Mouse (Mus musculus) forebrain, postnatal 0 days (tissue): ENCODE measurements around the gene Cdhr5. TPM values are rescaled to one million over a fixed set of nuclear protein-coding genes. Genes with fewer than 3 reads are reported as not detected.

Experiments used
- ATAC-seq: fragments of 200-750 bp; cut with Nextera tagmentation; 2 replicates; pipeline ENCODE4 v1.8.0; 2017; ENCODE audit warnings: mild to moderate bottlenecking, moderate library complexity
- DNase-seq: peaks from one replicate; pipeline ENCODE4 v3.0.0-alpha.2; 2015
- H3K27ac ChIP-seq: fragments of 300-500 bp; sonication (generic); 2 replicates; pipeline ENCODE4 v1.5.1; 2014; ENCODE audit warnings: low read depth, mild to moderate bottlenecking, antibody characterized with exemption, low read length, moderate library complexity, mixed read lengths
- H3K27me3 ChIP-seq: fragments of 300-500 bp; sonication (generic); 2 replicates; pipeline ENCODE4 v1.6.1; 2014; ENCODE audit warnings: mild to moderate bottlenecking, low read length, mixed read lengths; ENCODE audit not compliant: insufficient read depth
- H3K36me3 ChIP-seq: fragments of 300-500 bp; sonication (generic); 2 replicates; pipeline ENCODE4 v1.6.1; 2014; ENCODE audit warnings: mild to moderate bottlenecking, moderate library complexity; ENCODE audit not compliant: insufficient read depth
- H3K4me1 ChIP-seq: fragments of 300-500 bp; sonication (generic); 2 replicates; pipeline ENCODE4 v1.6.1; 2014; ENCODE audit warnings: antibody characterized with exemption; ENCODE audit not compliant: insufficient read depth
- H3K4me2 ChIP-seq: fragments of 300-500 bp; sonication (generic); 2 replicates; pipeline ENCODE4 v1.6.1; 2014; ENCODE audit warnings: low read depth, mild to moderate bottlenecking, moderate library complexity
- H3K4me3 ChIP-seq: fragments of 300-500 bp; sonication (generic); 2 replicates; pipeline ENCODE4 v1.5.1; 2014; ENCODE audit warnings: low read depth, low read length, mixed read lengths
- H3K9ac ChIP-seq: fragments of 300-500 bp; sonication (generic); 2 replicates; pipeline ENCODE4 v1.6.1; 2014; ENCODE audit warnings: mild to moderate bottlenecking
- H3K9me3 ChIP-seq: fragments of 300-500 bp; sonication (generic); 2 replicates; pipeline ENCODE4 v1.6.1; 2016; ENCODE audit warnings: low read length
- CTCF ChIP-seq: sonication (generic); IDR thresholded peaks from 2 replicates; pipeline ENCODE4 v1.5.1; 2016; ENCODE audit warnings: antibody characterized with exemption, control low read depth, low read depth
- WGBS: fragments of 180-500 bp; shearing (Covaris S2); extraction: QIAGEN DNeasy Blood & Tissue Kit; methylation state at CpG from one replicate; pipeline ENCODE4 v1.1.7; 2014; 5-methylcytosine and 5-hydroxymethylcytosine counted together
- polyA plus RNA-seq: library from polyadenylated mRNA; unstranded; fragments of >200 nt; fragmentation: Nextera tagmentation; extraction: Ambion mirVana; gene quantifications from 2 replicates; pipeline ENCODE4 v1.2.1, GENCODE M21; 2015
- total RNA-seq: library from RNA; depleted of rRNA; stranded (reverse); fragments of >200 nt; gene quantifications from 2 replicates; pipeline ENCODE4 v1.2.3, GENCODE M21; 2014

Gene Cdhr5
- total and polyA plus RNA-seq, 2 experiments from 2014 or later = not detected

GRCm38 (mm10) chr7:141292583-141293388 lies 16.2 kb upstream of the Cdhr5 start:
- peaks cover 9% of the 10 kb centered on the region for H3K36me3 ChIP-seq
- H3K9ac ChIP-seq = peak overlapping the region; percentile 64; the same call in 1 of the 2 replicates
- peak; percentile 26; the same call in 1 of the 2 replicates for ATAC-seq
- H3K4me2 ChIP-seq = peak overlapping the region; percentile 96
- no peaks in the 10 kb centered on the region for H3K9me3 ChIP-seq
- H3K27me3 ChIP-seq = peaks cover 32% of the 10 kb centered on the region
- peak overlapping the region; percentile 50 for H3K4me3 ChIP-seq
- WGBS = 41% methylated on average over 15 of the region's 15 CpGs
- no peak for DNase-seq
- no peak overlapping the region for H3K27ac ChIP-seq
- peaks cover 6% of the 10 kb centered on the region; the same call in 1 of the 2 replicates for H3K4me1 ChIP-seq
- TF ChIP-seq CTCF = no peak

- WGBS = 3% methylated on average over 45 of the region's 46 CpGs
Measured at GRCm38 (mm10) chr7:141291921-141292582, 15.5 kb upstream of the Cdhr5 start, which contains the start of gene Drd4. Gene Drd4 (plus strand): TSS chr7:141292006.

GRCm38 (mm10) chr7:141288042-141288441 lies 11.5 kb upstream of the Cdhr5 start:
- TF ChIP-seq CTCF = no peak
- WGBS = 86% methylated on average over 3 of the region's 3 CpGs
- Histone ChIP-seq H3K27ac (no peak overlapping the region), H3K9ac (no peak overlapping the region), H3K27me3 (peaks cover 9% of the 10 kb centered on the region), H3K4me3 (no peak overlapping the region), H3K4me2 (no peak overlapping the region), H3K4me1 (0 out of 2 replicates have a peak, but pooled peaks cover 3% of the 10 kb centered on the region), H3K9me3 (no peaks in the 10 kb centered on the region), H3K36me3 (no peaks in the 10 kb centered on the region)
- ATAC-seq = no peak
- DNase-seq = no peak

More at GRCm38 (mm10) chr7:141291921-141292582, 15.5 kb upstream of the Cdhr5 start, which contains the start of gene Drd4:
- no peak for TF ChIP-seq CTCF
- no peak within 1 kb of the TSS for H3K27ac ChIP-seq
- H3K9me3 ChIP-seq = no peaks in the 10 kb centered on the region
- ATAC-seq (peak; percentile 72), DNase-seq (peak; percentile 72)
- peak within 1 kb of the TSS; percentile 64 for H3K9ac ChIP-seq
- H3K4me3 ChIP-seq = peak within 1 kb of the TSS; percentile 50
- peaks cover 4% of the 10 kb centered on the region for H3K36me3 ChIP-seq
- H3K4me2 ChIP-seq = peak within 1 kb of the TSS; percentile 96
- peaks cover 32% of the 10 kb centered on the region for H3K27me3 ChIP-seq
- peaks cover 6% of the 10 kb centered on the region; the same call in 1 of the 2 replicates for H3K4me1 ChIP-seq

GRCm38 (mm10) chr7:141282756-141283155 lies 6.2 kb upstream of the Cdhr5 start:
- ATAC-seq (no peak), DNase-seq (no peak)

GRCm38 (mm10) chr7:141281442-141281841 lies 4.9 kb upstream of the Cdhr5 start:
- Histone ChIP-seq H3K4me1 (no peaks in the 10 kb centered on the region; the same call in 1 of the 2 replicates), H3K9ac (no peak overlapping the region)
- DNase-seq = no peak

More at GRCm38 (mm10) chr7:141282756-141283155, 6.2 kb upstream of the Cdhr5 start:
- H3K36me3 ChIP-seq = no peaks in the 10 kb centered on the region
- H3K9me3 ChIP-seq = no peaks in the 10 kb centered on the region
- H3K4me3 ChIP-seq = no peak overlapping the region
- H3K4me1 ChIP-seq = no peaks in the 10 kb centered on the region; the same call in 1 of the 2 replicates
- H3K27me3 ChIP-seq = no peaks in the 10 kb centered on the region
- H3K4me2 ChIP-seq = no peak overlapping the region
- no peak overlapping the region for H3K27ac ChIP-seq
- WGBS = 84% methylated on average over 4 of the region's 4 CpGs
- no peak overlapping the region for H3K9ac ChIP-seq
- no peak for TF ChIP-seq CTCF

GRCm38 (mm10) chr7:141278766-141279590 lies 2.4 kb upstream of the Cdhr5 start, which contains the start of gene Sct:
Gene Sct (minus strand): TSS chr7:141279133.
- Histone ChIP-seq H3K4me1 (no peaks in the 10 kb centered on the region; the same call in 1 of the 2 replicates), H3K4me3 (peak within 1 kb of the TSS; percentile 45), H3K9ac (peak within 1 kb of the TSS; percentile 59), H3K27ac (no peak within 1 kb of the TSS), H3K27me3 (no peaks in the 10 kb centered on the region), H3K36me3 (no peaks in the 10 kb centered on the region), H3K9me3 (no peaks in the 10 kb centered on the region), H3K4me2 (peak within 1 kb of the TSS; percentile 99)
- 3% methylated on average over 46 of the region's 46 CpGs for WGBS
- ATAC-seq (peak; percentile 84), DNase-seq (peak; percentile 62)
- peak; percentile 69 for TF ChIP-seq CTCF

More at GRCm38 (mm10) chr7:141281442-141281841, 4.9 kb upstream of the Cdhr5 start:
- Histone ChIP-seq H3K4me3 (no peak overlapping the region), H3K36me3 (no peaks in the 10 kb centered on the region), H3K4me2 (no peak overlapping the region), H3K27me3 (no peaks in the 10 kb centered on the region), H3K9me3 (no peaks in the 10 kb centered on the region), H3K27ac (no peak overlapping the region)
- WGBS = 18% methylated on average over 6 of the region's 6 CpGs
- peak; percentile 44; the same call in 1 of the 2 replicates for ATAC-seq
- TF ChIP-seq CTCF = no peak
